Mouse (Mus musculus) intestine, postnatal 0 days (tissue): ENCODE data around the gene C77080. TPM values are rescaled to one million over a fixed set of nuclear protein-coding genes. Genes with fewer than 3 reads are reported as not detected.

Source experiments
- ATAC-seq: fragments of 200-750 bp; cut with Nextera tagmentation; 2 replicates; pipeline ENCODE4 v1.8.0; 2017; ENCODE audit warnings: mild to moderate bottlenecking, moderate TSS enrichment, moderate library complexity
- H3K27ac ChIP-seq: fragments of 300-500 bp; sonication (generic); 2 replicates; pipeline ENCODE4 v1.5.1; 2014; ENCODE audit warnings: mild to moderate bottlenecking, low read depth, low read length, moderate library complexity
- H3K27me3 ChIP-seq: fragments of 300-500 bp; sonication (generic); replicated peaks from 2 replicates; pipeline ENCODE4 v1.6.1; 2014; ENCODE audit warnings: low read length, mixed read lengths; ENCODE audit not compliant: control insufficient read depth, insufficient read depth
- H3K36me3 ChIP-seq: fragments of 300-500 bp; sonication (generic); 2 replicates; pipeline ENCODE4 v1.6.1; 2014; ENCODE audit warnings: mild to moderate bottlenecking, moderate library complexity; ENCODE audit not compliant: control insufficient read depth, insufficient read depth
- H3K4me1 ChIP-seq: fragments of 300-500 bp; sonication (generic); replicated peaks from 2 replicates; pipeline ENCODE4 v1.6.1; 2014; ENCODE audit warnings: antibody characterized with exemption, low read length, mixed read lengths; ENCODE audit not compliant: control insufficient read depth, insufficient read depth
- H3K4me2 ChIP-seq: fragments of 300-500 bp; sonication (generic); replicated peaks from 2 replicates; pipeline ENCODE4 v1.6.1; 2014; ENCODE audit warnings: low read depth, mild to moderate bottlenecking, moderate library complexity
- H3K4me3 ChIP-seq: fragments of 300-500 bp; sonication (generic); 2 replicates; pipeline ENCODE4 v1.5.1; 2014; ENCODE audit warnings: low read depth, low read length
- H3K9ac ChIP-seq: fragments of 300-500 bp; sonication (generic); 2 replicates; pipeline ENCODE4 v1.6.1; 2014; ENCODE audit warnings: mild to moderate bottlenecking, low read depth, low read length
- H3K9me3 ChIP-seq: fragments of 300-500 bp; sonication (generic); 2 replicates; pipeline ENCODE4 v1.6.1; 2016; ENCODE audit warnings: mixed run types; ENCODE audit not compliant: control insufficient read depth
- CTCF ChIP-seq: sonication (generic); IDR thresholded peaks from 2 replicates; pipeline ENCODE4 v1.5.1; 2016; ENCODE audit warnings: low read depth, mild to moderate bottlenecking, control low read depth, antibody characterized with exemption, moderate library complexity
- WGBS: fragments of 180-500 bp; shearing (Covaris S2); extraction: QIAGEN DNeasy Blood & Tissue Kit; methylation state at CpG from one replicate; pipeline ENCODE4 v1.1.7; 2014; 5-methylcytosine and 5-hydroxymethylcytosine counted together
- polyA plus RNA-seq: library from polyadenylated mRNA; unstranded; fragments of >200 nt; fragmentation: Nextera tagmentation; extraction: Ambion mirVana; gene quantifications from 2 replicates; pipeline ENCODE4 v1.2.1, GENCODE M21; 2015

The C77080 gene
- polyA plus RNA-seq, 1 experiment from 2014 or later = 14.3 TPM

GRCm38 (mm10) chr4:129251482-129252125 lies 9.6 kb downstream of the C77080 start:
- Histone ChIP-seq H3K9ac (peak overlapping the region; percentile 41), H3K4me2 (peak overlapping the region; percentile 46), H3K27me3 (no peaks in the 10 kb centered on the region), H3K36me3 (no peaks in the 10 kb centered on the region), H3K27ac (peak overlapping the region; percentile 97), H3K4me1 (peaks cover 9% of the 10 kb centered on the region), H3K9me3 (no peaks in the 10 kb centered on the region), H3K4me3 (no peak overlapping the region)
- WGBS = 12% methylated on average over 15 of the region's 15 CpGs
- no peak for TF ChIP-seq CTCF
- peak; percentile 28 for ATAC-seq

GRCm38 (mm10) chr4:129250759-129251481 lies 10.3 kb downstream of the C77080 start:
- peaks cover 11% of the 10 kb centered on the region for H3K4me1 ChIP-seq
- H3K4me3 ChIP-seq = no peak overlapping the region
- peak; percentile 91 for ATAC-seq
- TF ChIP-seq CTCF = no peak; the same call in 1 of the 2 replicates
- H3K36me3 ChIP-seq = no peaks in the 10 kb centered on the region
- 27% methylated on average over 15 of the region's 15 CpGs for WGBS
- H3K9ac ChIP-seq = peak overlapping the region; percentile 41
- H3K9me3 ChIP-seq = no peaks in the 10 kb centered on the region
- peak overlapping the region; percentile 97 for H3K27ac ChIP-seq
- H3K4me2 ChIP-seq = peak overlapping the region; percentile 46
- H3K27me3 ChIP-seq = no peaks in the 10 kb centered on the region

- Histone ChIP-seq H3K27me3 (no peaks in the 10 kb centered on the region), H3K4me1 (peaks cover 19% of the 10 kb centered on the region), H3K4me2 (peak overlapping the region; percentile 88; the same call in 1 of the 2 replicates), H3K9me3 (no peaks in the 10 kb centered on the region), H3K27ac (peak overlapping the region; percentile 100), H3K9ac (no peak overlapping the region), H3K36me3 (no peaks in the 10 kb centered on the region; the same call in 1 of the 2 replicates), H3K4me3 (no peak overlapping the region)
- TF ChIP-seq CTCF = no peak
- 44% methylated on average over 7 of the region's 7 CpGs for WGBS
- ATAC-seq = no peak
These were observed 11.9 kb downstream of the C77080 start for GRCm38 (mm10) chr4:129249288-129249687.

DNA sequence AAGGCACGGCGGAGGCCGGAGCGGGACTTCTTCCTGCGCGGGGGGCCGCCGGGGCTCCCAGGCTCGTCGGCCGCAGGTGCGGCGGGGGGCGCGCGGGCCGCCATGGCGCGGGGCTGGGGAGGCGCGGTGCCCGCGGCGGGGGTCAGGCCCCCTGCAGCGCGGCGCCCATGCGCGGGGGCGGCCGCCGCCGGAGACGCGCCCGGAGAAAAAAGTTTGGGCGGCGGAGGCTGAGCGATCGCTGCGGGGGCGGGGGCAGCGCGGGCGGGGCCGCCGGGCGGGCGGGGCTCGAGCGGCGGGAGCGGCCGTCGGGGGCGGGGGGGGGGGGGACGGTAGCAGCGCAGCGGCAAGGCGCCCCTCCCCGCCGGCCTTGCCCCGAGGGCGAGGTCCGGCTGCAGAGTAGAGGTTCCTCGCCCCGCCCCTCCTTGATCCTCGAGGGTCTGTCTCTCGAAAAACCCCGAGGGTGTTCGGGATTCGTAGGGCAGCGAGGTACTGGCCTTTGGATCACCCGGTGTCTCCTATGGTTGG lies 12.9 kb downstream of the C77080 start:
- TF ChIP-seq CTCF = no peak
- H3K9me3 ChIP-seq = no peaks in the 10 kb centered on the region
- H3K27me3 ChIP-seq = no peaks in the 10 kb centered on the region
- 0% methylated on average over 15 of the region's 74 CpGs for WGBS
- peak overlapping the region; percentile 99 for H3K9ac ChIP-seq
- H3K27ac ChIP-seq = peak overlapping the region; percentile 100
- no peaks in the 10 kb centered on the region; the same call in 1 of the 2 replicates for H3K36me3 ChIP-seq
- ATAC-seq = 0 out of 2 replicates have a peak, but pooled peaks have one; percentile 4
- peaks cover 19% of the 10 kb centered on the region for H3K4me1 ChIP-seq
- H3K4me2 ChIP-seq = peak overlapping the region; percentile 88
- H3K4me3 ChIP-seq = peak overlapping the region; percentile 74

DNA sequence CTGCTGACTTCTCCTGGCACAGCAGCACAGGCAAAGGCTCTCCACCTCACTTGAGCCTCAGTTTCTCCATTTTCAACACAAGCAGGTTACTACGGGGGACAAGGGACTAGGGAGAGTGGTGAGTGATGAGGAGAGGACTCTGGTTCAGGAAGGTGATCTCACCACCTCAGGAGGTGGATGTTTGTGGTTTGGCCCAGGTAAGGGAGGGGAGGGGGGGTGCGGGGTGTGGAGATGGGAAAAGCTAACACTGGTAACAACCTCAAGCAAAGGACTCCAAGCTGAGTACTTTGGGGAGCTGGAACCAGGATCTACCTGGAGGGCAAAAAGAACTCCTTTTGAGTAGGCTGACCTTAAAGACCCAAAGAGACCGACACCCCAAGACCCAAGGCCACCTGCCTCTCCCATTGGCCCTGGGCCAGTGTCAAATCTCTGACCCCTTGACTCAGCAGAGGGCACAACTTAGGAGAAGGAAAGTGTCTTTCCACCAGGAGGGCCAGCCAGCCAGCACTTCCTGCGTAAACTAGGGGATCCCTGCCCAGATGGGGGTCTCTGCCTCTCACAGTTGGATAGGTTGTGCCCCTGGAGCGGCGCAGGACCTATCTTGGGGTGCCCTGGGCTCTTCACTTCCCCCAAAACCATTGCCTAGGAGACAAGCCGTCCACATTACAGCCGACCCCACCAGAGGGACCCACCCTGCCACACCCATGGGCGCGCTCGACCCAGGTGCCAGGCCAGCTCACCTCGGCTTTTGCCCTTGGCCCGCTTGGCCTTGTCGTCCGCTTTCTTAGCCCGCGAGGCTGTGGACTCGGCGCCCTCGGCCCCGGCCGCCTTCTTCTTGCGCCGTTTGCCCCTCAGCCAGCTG lies 13.6 kb downstream of the C77080 start:
- 5% methylated on average over 23 of the region's 24 CpGs for WGBS

More for the DNA sequence above, 13.6 kb downstream of the C77080 start:
- Histone ChIP-seq H3K36me3 (no peaks in the 10 kb centered on the region; the same call in 1 of the 2 replicates), H3K9ac (peak overlapping the region; percentile 99), H3K27me3 (no peaks in the 10 kb centered on the region), H3K9me3 (no peaks in the 10 kb centered on the region), H3K4me1 (peaks cover 19% of the 10 kb centered on the region), H3K27ac (peak overlapping the region; percentile 100), H3K4me2 (peak overlapping the region; percentile 88), H3K4me3 (peak overlapping the region; percentile 74)
- TF ChIP-seq CTCF = peak; percentile 11; the same call in 1 of the 2 replicates
- ATAC-seq = no peak
